Mouse (Mus musculus) 3T3-L1 (cell line): Measurements from ENCODE around the gene Cnga4.
"Not testable (repeated sequence)": the region's sequence is repeated elsewhere in the genome, so short reads cannot be mapped to it uniquely, and the experiment has no call there.

Experiments used
- DNase-seq: peaks from one replicate; pipeline ENCODE4 v3.0.0-alpha.2; 2015; ENCODE audit warnings: low read depth, low spot score

Gene Cnga4

GRCm38 (mm10) chr7:105404268-105404667 lies at the start of gene Cnga4:
Gene Cnga4, plus strand, starts transcription at chr7:105404568.
- DNase-seq: no peak

- not testable (repeated sequence) for DNase-seq
These were observed 48.3 kb upstream of the Cnga4 start for GRCm38 (mm10) chr7:105356064-105356463.

GRCm38 (mm10) chr7:105356487-105356886 lies 47.9 kb upstream of the Cnga4 start:
- DNase-seq: not testable (repeated sequence)

GRCm38 (mm10) chr7:105361713-105362112 lies 42.7 kb upstream of the Cnga4 start:
- DNase-seq: no peak

GRCm38 (mm10) chr7:105367268-105367667 lies 37.1 kb upstream of the Cnga4 start:
- DNase-seq: no peak

- no peak for DNase-seq
These were observed 36.4 kb upstream of the Cnga4 start, which contains the start of gene Olfr692 for GRCm38 (mm10) chr7:105367930-105368329. Gene Olfr692, plus strand, starts transcription at chr7:105368230.

GRCm38 (mm10) chr7:105368521-105368920 lies 35.8 kb upstream of the Cnga4 start:
- no peak for DNase-seq

- DNase-seq: no peak
These were observed 31.5 kb upstream of the Cnga4 start for GRCm38 (mm10) chr7:105372912-105373311.

GRCm38 (mm10) chr7:105373509-105373908 lies 30.9 kb upstream of the Cnga4 start:
- DNase-seq: no peak

- no peak for DNase-seq
These were observed 30.4 kb upstream of the Cnga4 start for GRCm38 (mm10) chr7:105373976-105374375.

- DNase-seq: no peak
These were observed 29.5 kb upstream of the Cnga4 start, which contains the start of gene Gm5901 for GRCm38 (mm10) chr7:105374866-105375265. Gene Gm5901, plus strand, starts transcription at chr7:105375038.

GRCm38 (mm10) chr7:105380329-105380728 lies 24.0 kb upstream of the Cnga4 start:
- DNase-seq: no peak

GRCm38 (mm10) chr7:105387696-105388095 lies 16.7 kb upstream of the Cnga4 start:
- no peak for DNase-seq

- no peak for DNase-seq
These were observed 14.1 kb upstream of the Cnga4 start for GRCm38 (mm10) chr7:105390236-105390635.

GRCm38 (mm10) chr7:105394606-105395005 lies 9.8 kb upstream of the Cnga4 start:
- no peak for DNase-seq

- DNase-seq: peak; percentile 16
These were observed 9.1 kb upstream of the Cnga4 start for GRCm38 (mm10) chr7:105395131-105395820.

- no peak for DNase-seq
These were observed 8.2 kb upstream of the Cnga4 start for GRCm38 (mm10) chr7:105396126-105396525.

GRCm38 (mm10) chr7:105399058-105399934 lies 5.1 kb upstream of the Cnga4 start:
- DNase-seq: peak; percentile 26

GRCm38 (mm10) chr7:105399935-105400624 lies 4.3 kb upstream of the Cnga4 start, which contains the start of gene Fam160a2:
Gene Fam160a2, minus strand, starts transcription at chr7:105400054.
- peak; percentile 99 for DNase-seq

GRCm38 (mm10) chr7:105406322-105406721 lies 2.0 kb downstream of the Cnga4 start:
- DNase-seq: no peak

GRCm38 (mm10) chr7:105411874-105412632 lies 7.7 kb downstream of the Cnga4 start:
- DNase-seq: peak; percentile 82
